In the genomic region with DNA sequence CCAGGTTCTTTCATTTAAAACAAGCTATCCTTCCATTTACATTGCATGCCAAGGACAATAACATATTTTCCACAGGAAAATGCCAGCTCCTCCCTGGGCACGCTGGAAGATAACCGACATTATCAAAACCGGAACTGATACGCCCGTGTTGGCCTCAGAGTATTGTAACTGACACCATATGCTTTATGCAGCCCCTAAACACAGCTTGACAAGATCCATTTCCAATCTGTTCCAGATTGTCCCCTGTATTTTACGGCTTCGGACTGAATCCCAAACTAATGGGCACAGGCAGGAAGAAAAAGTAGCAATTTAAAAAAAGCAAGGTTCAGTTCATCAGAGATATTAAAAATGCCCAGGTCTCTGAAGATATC, we compare ENCODE assay signal across 11 mouse cellular contexts.
A peak's percentile ranks its signal among the peaks of the same experiment; 100 is the strongest.
DNase-seq lines count a peak whose midpoint lies in the region; ATAC-seq and TF ChIP-seq lines count a peak whose summit lies in the region.
"Had no signal": no experiment of that assay in that cellular context is flagged by ENCODE, and none has a peak within 500 bp of the region (broad histone marks: within the 10 kb centered on the region; RNA-seq: fewer than 3 reads in every experiment).

No protein-coding gene starts in this region.

- peak; percentile 71 for ATAC-seq in forebrain, embryonic 15.5 days (replicated peaks)
- ATAC-seq in forebrain, embryonic 11.5 days (replicated peaks; ENCODE audit: low FRiP score): no peak
- no peak for ATAC-seq in lung, embryonic 15.5 days (ENCODE audit: borderline replicate concordance, extremely low read depth, low FRiP score, low TSS enrichment)
- peak; percentile 58 for ATAC-seq in hindbrain, embryonic 16.5 days
- ATAC-seq: liver, embryonic 12.5 days had no signal

- no peak for DNase-seq in forebrain, embryonic 11.5 days (ENCODE audit: low spot score)
- no peak for DNase-seq in lung, postnatal 25 days (ENCODE audit: low spot score)
- DNase-seq in spleen, adult 12 weeks (ENCODE audit: low spot score): no peak
- no peak for DNase-seq in left cerebral cortex, postnatal 4 days
- DNase-seq: cerebellum, adult 9-11 months had no signal

- no peaks in the 10 kb centered on the region for H3K27me3 ChIP-seq in forebrain, embryonic 15.5 days
- H3K27me3 ChIP-seq in forebrain, embryonic 11.5 days (ENCODE audit: control insufficient read depth, insufficient read depth, low read length): no peaks in the 10 kb centered on the region
- H3K27me3 ChIP-seq in lung, embryonic 15.5 days: no peaks in the 10 kb centered on the region
- no peaks in the 10 kb centered on the region for H3K27me3 ChIP-seq in hindbrain, embryonic 16.5 days (replicated peaks; ENCODE audit: control insufficient read depth, insufficient read depth, low read length)
- H3K27me3 ChIP-seq in small intestine, adult 2 months (ENCODE audit: control insufficient read depth, insufficient read depth, low read length): no peaks in the 10 kb centered on the region
- H3K27me3 ChIP-seq: liver, embryonic 12.5 days; midbrain, embryonic 12.5 days had no signal

- no peak for TF ChIP-seq CTCF in small intestine, adult 2 months (IDR thresholded peaks at IDR 0.05; ENCODE audit: extremely low read depth, insufficient read length, insufficient replicate concordance, low read depth, low read length)

- H3K36me3 ChIP-seq in forebrain, embryonic 15.5 days: no peaks in the 10 kb centered on the region
- H3K36me3 ChIP-seq in forebrain, embryonic 11.5 days (ENCODE audit: control insufficient read depth, insufficient read depth, low read length): no peaks in the 10 kb centered on the region
- no peaks in the 10 kb centered on the region for H3K36me3 ChIP-seq in lung, embryonic 15.5 days
- no peaks in the 10 kb centered on the region for H3K36me3 ChIP-seq in hindbrain, embryonic 16.5 days (ENCODE audit: control insufficient read depth, insufficient read depth, low read length)
- no peaks in the 10 kb centered on the region for H3K36me3 ChIP-seq in small intestine, adult 2 months (ENCODE audit: control insufficient read depth, insufficient read depth, low read length)
- H3K36me3 ChIP-seq: liver, embryonic 12.5 days; midbrain, embryonic 12.5 days had no signal

- intact Hi-C loops in left cerebral cortex, postnatal 4 days (cut with DNase I): no loop called here

- H3K4me3 ChIP-seq in forebrain, embryonic 15.5 days: peak overlapping the region; percentile 8
- no peak overlapping the region for H3K4me3 ChIP-seq in forebrain, embryonic 11.5 days (ENCODE audit: low read depth, low read length)
- no peak overlapping the region for H3K4me3 ChIP-seq in lung, embryonic 15.5 days
- peak overlapping the region; percentile 7 for H3K4me3 ChIP-seq in hindbrain, embryonic 16.5 days (ENCODE audit: low read length)
- H3K4me3 ChIP-seq in small intestine, adult 2 months (ENCODE audit: low read depth, low read length): no peak overlapping the region
- H3K4me3 ChIP-seq: liver, embryonic 12.5 days; midbrain, embryonic 12.5 days had no signal

- peak overlapping the region; percentile 34 for H3K4me2 ChIP-seq in forebrain, embryonic 15.5 days (replicated peaks)
- no peak overlapping the region for H3K4me2 ChIP-seq in forebrain, embryonic 11.5 days (ENCODE audit: low read depth, low read length, severe bottlenecking)
- H3K4me2 ChIP-seq in lung, embryonic 15.5 days: peak overlapping the region; percentile 16
- peak overlapping the region; percentile 42 for H3K4me2 ChIP-seq in hindbrain, embryonic 16.5 days (ENCODE audit: low read length)
- H3K4me2 ChIP-seq: liver, embryonic 12.5 days; midbrain, embryonic 12.5 days had no signal

- peaks cover 24% of the 10 kb centered on the region for H3K4me1 ChIP-seq in forebrain, embryonic 15.5 days
- no peaks in the 10 kb centered on the region for H3K4me1 ChIP-seq in forebrain, embryonic 11.5 days (replicated peaks; ENCODE audit: control insufficient read depth, insufficient read depth, low read length)
- H3K4me1 ChIP-seq in lung, embryonic 15.5 days: peaks cover 4% of the 10 kb centered on the region; the same call in 1 of the 2 replicates
- H3K4me1 ChIP-seq in hindbrain, embryonic 16.5 days (ENCODE audit: control insufficient read depth, insufficient read depth, low read depth, low read length): peaks cover 6% of the 10 kb centered on the region
- H3K4me1 ChIP-seq in small intestine, adult 2 months (ENCODE audit: control insufficient read depth, insufficient read depth, insufficient read length, low read length): no peaks in the 10 kb centered on the region
- H3K4me1 ChIP-seq: liver, embryonic 12.5 days had no signal

- no peak overlapping the region for H3K9ac ChIP-seq in forebrain, embryonic 15.5 days (replicated peaks)
- no peak overlapping the region for H3K9ac ChIP-seq in forebrain, embryonic 11.5 days (ENCODE audit: low read length)
- no peak overlapping the region for H3K9ac ChIP-seq in lung, embryonic 15.5 days
- no peak overlapping the region for H3K9ac ChIP-seq in hindbrain, embryonic 16.5 days (ENCODE audit: low read depth, low read length)
- H3K9ac ChIP-seq: liver, embryonic 12.5 days; midbrain, embryonic 12.5 days had no signal

- H3K9me3 ChIP-seq in forebrain, embryonic 15.5 days: no peaks in the 10 kb centered on the region
- no peaks in the 10 kb centered on the region for H3K9me3 ChIP-seq in forebrain, embryonic 11.5 days (ENCODE audit: control insufficient read depth, low read length)
- H3K9me3 ChIP-seq in lung, embryonic 15.5 days: no peaks in the 10 kb centered on the region
- H3K9me3 ChIP-seq in hindbrain, embryonic 16.5 days (ENCODE audit: control insufficient read depth, low read length): no peaks in the 10 kb centered on the region
- H3K9me3 ChIP-seq: liver, embryonic 12.5 days; midbrain, embryonic 12.5 days had no signal

- no peak for TF ChIP-seq POLR2A in small intestine, adult 2 months (IDR thresholded peaks at IDR 0.05; ENCODE audit: low read depth, low read length)

- 42% methylated on average over 7 of the region's 7 CpGs for WGBS in forebrain, embryonic 15.5 days
- 78% methylated on average over 7 of the region's 7 CpGs for WGBS in forebrain, embryonic 11.5 days
- WGBS in lung, embryonic 15.5 days: 47% methylated on average over 7 of the region's 7 CpGs
- WGBS in hindbrain, embryonic 16.5 days: 44% methylated on average over 7 of the region's 7 CpGs
- WGBS in small intestine, adult 2 months: 66% methylated on average over 7 of the region's 7 CpGs

- H3K27ac ChIP-seq in forebrain, embryonic 15.5 days (replicated peaks): peak overlapping the region; percentile 49
- no peak overlapping the region for H3K27ac ChIP-seq in forebrain, embryonic 11.5 days (ENCODE audit: low read depth, low read length)
- peak overlapping the region; percentile 34; the same call in 1 of the 2 replicates for H3K27ac ChIP-seq in lung, embryonic 15.5 days
- H3K27ac ChIP-seq in hindbrain, embryonic 16.5 days (ENCODE audit: low read depth, low read length): no peak overlapping the region; the same call in 1 of the 2 replicates
- peak overlapping the region; percentile 28; the same call in 1 of the 2 replicates for H3K27ac ChIP-seq in small intestine, adult 2 months (ENCODE audit: insufficient read depth, low read depth, low read length)
- H3K27ac ChIP-seq: liver, embryonic 12.5 days; midbrain, embryonic 12.5 days had no signal

Comparison
In these comparisons a context has a peak if more than half of its experiments do, and no peak if none do; other contexts are left out.
1. ATAC-seq: peak in forebrain, embryonic 15.5 days (single experiment) and hindbrain, embryonic 16.5 days (single experiment); none in forebrain, embryonic 11.5 days (single experiment) and lung, embryonic 15.5 days (single experiment).
2. H3K27ac ChIP-seq: peak in forebrain, embryonic 15.5 days (single experiment), lung, embryonic 15.5 days (single experiment) and small intestine, adult 2 months (single experiment); none in forebrain, embryonic 11.5 days (single experiment) and hindbrain, embryonic 16.5 days (single experiment).
3. H3K4me3 ChIP-seq: peak in forebrain, embryonic 15.5 days (single experiment) and hindbrain, embryonic 16.5 days (single experiment); none in forebrain, embryonic 11.5 days (single experiment), lung, embryonic 15.5 days (single experiment) and small intestine, adult 2 months (single experiment).